Mouse (Mus musculus): ENCODE data around the gene Tcea3.

GRCm38 (mm10) chr4:136295941-136296340, 48.4 kb downstream of the Tcea3 start:
- TF ChIP-seq CTCF (IDR thresholded peaks at IDR 0.05; ENCODE audit: low read depth) (no peak), EP300 (optimal IDR thresholded peaks at IDR 0.05) (no peak)
